Mouse (Mus musculus) liver, adult 2 months (tissue): ENCODE measurements around the gene Bin2. TPM values are rescaled to one million over a fixed set of nuclear protein-coding genes. Genes with fewer than 3 reads are reported as not detected.
A peak's percentile ranks its signal among the peaks of the same experiment; 100 is the strongest.

Experiments used
- DNase-seq: peaks from one replicate; pipeline ENCODE4 v3.0.0-alpha.2; 2011; ENCODE audit warnings: low read depth, low spot score; ENCODE audit errors: extremely low read depth
- H3K27ac ChIP-seq: fragments of 200-500 bp; replicated peaks from 2 replicates; pipeline ENCODE4 v1.5.1; 2012; ENCODE audit warnings: low read depth, mild to moderate bottlenecking, control low read depth, inconsistent platforms, low read length; ENCODE audit not compliant: insufficient read depth
- H3K27me3 ChIP-seq: fragments of 200-500 bp; 2 replicates; pipeline ENCODE4 v1.6.1; 2012; ENCODE audit warnings: mild to moderate bottlenecking, moderate library complexity, low read length, inconsistent platforms; ENCODE audit not compliant: control insufficient read depth, insufficient read depth
- H3K36me3 ChIP-seq: fragments of 200-500 bp; 2 replicates; pipeline ENCODE4 v1.6.1; 2012; ENCODE audit warnings: low read length, inconsistent platforms; ENCODE audit not compliant: control insufficient read depth, insufficient read depth
- H3K4me1 ChIP-seq: fragments of 200-500 bp; 2 replicates; pipeline ENCODE4 v1.6.1; 2011; ENCODE audit warnings: low read length; ENCODE audit not compliant: control insufficient read depth, insufficient read depth
- H3K4me3 ChIP-seq: fragments of 200-500 bp; 2 replicates; pipeline ENCODE4 v1.5.1; 2011; ENCODE audit warnings: low read depth, mild to moderate bottlenecking, control low read depth, low read length, moderate library complexity; ENCODE audit not compliant: insufficient read depth
- H3K79me2 ChIP-seq: fragments of 200-500 bp; 2 replicates; pipeline ENCODE4 v1.6.1; 2012; ENCODE audit warnings: inconsistent platforms, mild to moderate bottlenecking, low read length, moderate library complexity; ENCODE audit not compliant: control insufficient read depth, insufficient read depth
- H3K9ac ChIP-seq: fragments of 200-500 bp; 2 replicates; pipeline ENCODE4 v1.6.1; 2012; ENCODE audit warnings: low read depth, mild to moderate bottlenecking, control low read depth, inconsistent platforms, low read length
- CTCF ChIP-seq: fragments of 200-500 bp; IDR thresholded peaks from 2 replicates; pipeline ENCODE4 v1.5.1; 2011; ENCODE audit warnings: low read depth, low read length, control low read depth
- POLR2A ChIP-seq: fragments of 200-500 bp; IDR thresholded peaks from 2 replicates; pipeline ENCODE4 v1.6.1; 2011; ENCODE audit warnings: low read length, control low read depth; ENCODE audit not compliant: insufficient read depth; ENCODE audit errors: extremely low read depth
- WGBS: fragments of 180-500 bp; shearing (Covaris S2); methylation state at CpG from one replicate; pipeline ENCODE4 v1.1.7; 2018; 5-methylcytosine and 5-hydroxymethylcytosine counted together
- polyA plus RNA-seq: library from polyadenylated mRNA; depleted of rRNA; stranded (reverse); fragments of >200 nt; gene quantifications from 2 replicates; pipeline ENCODE4 v1.2.3, GENCODE M21; 2012
- total RNA-seq: library from RNA; depleted of rRNA; stranded (reverse); fragments of >200 nt; gene quantifications from 2 replicates; pipeline ENCODE4 v1.2.3, GENCODE M21; 2014

Bin2 gene
- total and polyA plus RNA-seq, 2 experiments, result 1.0 to 4.0 TPM

GRCm38 (mm10) chr15:100686989-100687388 lies 17.6 kb upstream of the Bin2 start:
- Histone ChIP-seq H3K36me3 (no peaks in the 10 kb centered on the region), H3K4me3 (no peak overlapping the region), H3K79me2 (no peaks in the 10 kb centered on the region), H3K27ac (no peak overlapping the region), H3K4me1 (peaks cover 2% of the 10 kb centered on the region; the same call in 1 of the 2 replicates), H3K27me3 (no peaks in the 10 kb centered on the region), H3K9ac (no peak overlapping the region)
- DNase-seq, result no peak
- no peak for TF ChIP-seq POLR2A
- no peak for TF ChIP-seq CTCF
- WGBS, result 42% methylated on average over 12 of the region's 12 CpGs

GRCm38 (mm10) chr15:100686434-100686833 lies 17.1 kb upstream of the Bin2 start:
- WGBS, result 92% methylated on average over 6 of the region's 6 CpGs
- no peaks in the 10 kb centered on the region for H3K27me3 ChIP-seq
- DNase-seq, result no peak
- H3K4me1 ChIP-seq, result peaks cover 4% of the 10 kb centered on the region
- no peak overlapping the region for H3K9ac ChIP-seq
- no peak overlapping the region for H3K27ac ChIP-seq
- no peak overlapping the region for H3K4me3 ChIP-seq
- H3K79me2 ChIP-seq, result no peaks in the 10 kb centered on the region
- TF ChIP-seq POLR2A (no peak), CTCF (no peak)
- H3K36me3 ChIP-seq, result no peaks in the 10 kb centered on the region

GRCm38 (mm10) chr15:100685849-100686248 lies 16.5 kb upstream of the Bin2 start:
- Histone ChIP-seq H3K27ac (no peak overlapping the region), H3K9ac (no peak overlapping the region), H3K4me1 (peaks cover 7% of the 10 kb centered on the region), H3K79me2 (no peaks in the 10 kb centered on the region), H3K4me3 (no peak overlapping the region), H3K27me3 (no peaks in the 10 kb centered on the region), H3K36me3 (no peaks in the 10 kb centered on the region)
- DNase-seq, result no peak
- no peak for TF ChIP-seq CTCF
- no peak for TF ChIP-seq POLR2A
- WGBS, result 84% methylated on average over 8 of the region's 8 CpGs

- H3K4me3 ChIP-seq, result no peak overlapping the region
- no peaks in the 10 kb centered on the region for H3K27me3 ChIP-seq
- no peaks in the 10 kb centered on the region for H3K36me3 ChIP-seq
- DNase-seq, result no peak
- no peaks in the 10 kb centered on the region for H3K79me2 ChIP-seq
- H3K9ac ChIP-seq, result no peak overlapping the region
- no peak for TF ChIP-seq CTCF
- H3K4me1 ChIP-seq, result peaks cover 12% of the 10 kb centered on the region
- WGBS, result 43% methylated on average over 13 of the region's 13 CpGs
- H3K27ac ChIP-seq, result no peak overlapping the region
Measured at GRCm38 (mm10) chr15:100685255-100685654, 15.9 kb upstream of the Bin2 start.

GRCm38 (mm10) chr15:100684450-100684849 lies 15.1 kb upstream of the Bin2 start:
- H3K27ac ChIP-seq, result no peak overlapping the region

GRCm38 (mm10) chr15:100683041-100683440 lies 13.7 kb upstream of the Bin2 start:
- DNase-seq, result peak; percentile 79
- WGBS, result 35% methylated on average over 2 of the region's 2 CpGs
- Histone ChIP-seq H3K27me3 (no peaks in the 10 kb centered on the region), H3K36me3 (no peaks in the 10 kb centered on the region), H3K4me1 (peaks cover 19% of the 10 kb centered on the region), H3K27ac (no peak overlapping the region), H3K9ac (no peak overlapping the region), H3K4me3 (no peak overlapping the region), H3K79me2 (no peaks in the 10 kb centered on the region)
- TF ChIP-seq POLR2A (no peak), CTCF (peak; percentile 63; the same call in 1 of the 2 replicates)

More at GRCm38 (mm10) chr15:100684450-100684849, 15.1 kb upstream of the Bin2 start:
- Histone ChIP-seq H3K4me1 (peaks cover 18% of the 10 kb centered on the region), H3K9ac (no peak overlapping the region), H3K4me3 (no peak overlapping the region), H3K36me3 (no peaks in the 10 kb centered on the region), H3K79me2 (no peaks in the 10 kb centered on the region), H3K27me3 (no peaks in the 10 kb centered on the region)
- TF ChIP-seq POLR2A, result no peak
- TF ChIP-seq CTCF, result no peak
- no peak for DNase-seq
- 68% methylated on average over 10 of the region's 10 CpGs for WGBS
